Mouse (Mus musculus): ENCODE measurements around the gene Dusp1.

DNA sequence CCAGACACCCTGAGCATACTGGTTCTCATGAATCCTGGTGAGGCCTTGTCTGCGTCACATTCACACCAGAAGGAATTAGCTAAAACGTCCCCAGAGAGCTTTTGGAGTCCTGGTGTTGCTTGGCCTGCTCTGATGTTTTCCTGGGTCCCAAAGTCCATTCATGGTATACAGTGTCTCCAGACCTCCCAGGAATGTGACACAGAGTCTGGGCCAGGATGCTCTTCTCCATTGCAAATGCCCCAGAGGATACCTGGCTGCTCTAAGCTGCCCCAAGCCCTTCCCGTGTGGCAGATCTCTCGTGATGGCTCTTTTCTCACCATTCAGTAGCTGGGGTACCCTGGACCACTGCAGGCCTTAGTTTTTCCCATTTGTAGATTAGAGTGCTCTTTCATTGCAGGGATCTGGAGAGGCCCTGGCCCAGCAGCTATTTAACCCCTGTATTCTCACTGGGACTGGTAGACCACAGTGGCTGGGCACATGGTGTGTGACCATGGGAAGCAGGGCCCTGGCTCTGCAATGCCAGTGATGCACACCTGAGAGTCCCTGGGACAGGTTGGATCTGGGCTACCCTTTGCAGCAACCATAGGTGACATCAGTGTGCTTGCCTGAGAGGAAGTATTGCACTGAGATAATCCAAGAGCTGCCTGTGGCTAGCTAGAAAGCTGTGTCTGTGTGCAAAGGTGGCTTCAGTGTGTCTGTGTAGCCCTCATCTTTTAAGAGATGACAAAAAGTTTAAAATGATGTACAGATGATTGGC lies 7.8 kb upstream of the Dusp1 start:
- TF ChIP-seq CEBPB (IDR thresholded peaks at IDR 0.05; ENCODE audit: insufficient read depth, poor library complexity, severe bottlenecking) = no peak
- TF ChIP-seq POLR2A (IDR thresholded peaks at IDR 0.05; ENCODE audit: insufficient read length, low read depth) = no peak
- TF ChIP-seq USF1 (IDR thresholded peaks at IDR 0.05; ENCODE audit: low read depth) = no peak
- TF ChIP-seq TCF3 (IDR thresholded peaks at IDR 0.05; ENCODE audit: insufficient read length, low read depth) = no peak
- TF ChIP-seq MYOG (IDR thresholded peaks at IDR 0.05; ENCODE audit: control insufficient read depth in 1 of 3, insufficient read depth in 1 of 3, insufficient read length in 2 of 3, low read depth in 2 of 3) = no peak
- TF ChIP-seq E2F4 (IDR thresholded peaks at IDR 0.05; ENCODE audit: insufficient read depth) = no peak
- TF ChIP-seq REST (IDR thresholded peaks at IDR 0.05; ENCODE audit: insufficient read depth, insufficient read length) = no peak
- no peak for TF ChIP-seq MYOD1 (IDR thresholded peaks at IDR 0.05; ENCODE audit: control insufficient read depth in 1 of 3, insufficient read length in 2 of 3, low read depth in 2 of 3)

All from myocyte (in vitro differentiated cells).